Mouse (Mus musculus) activated CD4-positive, CD25-positive, alpha-beta regulatory T cell, adult 4 months (primary cell): ENCODE results near the gene D930048N14Rik. TPM values are rescaled to one million over a fixed set of nuclear protein-coding genes. Genes with fewer than 3 reads are reported as not detected.
"Not testable (repeated sequence)": the region's sequence is repeated elsewhere in the genome, so short reads cannot be mapped to it uniquely, and the experiment has no call there.

Experiments
- ATAC-seq: one replicate; pipeline ENCODE4 v1.8.0; 2017
- polyA plus RNA-seq, 2 experiments: library from polyadenylated mRNA; unstranded; fragments of 100-300 nt; shearing (Covaris generic); gene quantifications; one replicate each; pipeline ENCODE4 v1.2.1; 2017

D930048N14Rik gene
- polyA plus RNA-seq = 1 to 10 TPM in 1 of 2 experiments, under 1 TPM in 1; 0.60 to 1.1 TPM

DNA sequence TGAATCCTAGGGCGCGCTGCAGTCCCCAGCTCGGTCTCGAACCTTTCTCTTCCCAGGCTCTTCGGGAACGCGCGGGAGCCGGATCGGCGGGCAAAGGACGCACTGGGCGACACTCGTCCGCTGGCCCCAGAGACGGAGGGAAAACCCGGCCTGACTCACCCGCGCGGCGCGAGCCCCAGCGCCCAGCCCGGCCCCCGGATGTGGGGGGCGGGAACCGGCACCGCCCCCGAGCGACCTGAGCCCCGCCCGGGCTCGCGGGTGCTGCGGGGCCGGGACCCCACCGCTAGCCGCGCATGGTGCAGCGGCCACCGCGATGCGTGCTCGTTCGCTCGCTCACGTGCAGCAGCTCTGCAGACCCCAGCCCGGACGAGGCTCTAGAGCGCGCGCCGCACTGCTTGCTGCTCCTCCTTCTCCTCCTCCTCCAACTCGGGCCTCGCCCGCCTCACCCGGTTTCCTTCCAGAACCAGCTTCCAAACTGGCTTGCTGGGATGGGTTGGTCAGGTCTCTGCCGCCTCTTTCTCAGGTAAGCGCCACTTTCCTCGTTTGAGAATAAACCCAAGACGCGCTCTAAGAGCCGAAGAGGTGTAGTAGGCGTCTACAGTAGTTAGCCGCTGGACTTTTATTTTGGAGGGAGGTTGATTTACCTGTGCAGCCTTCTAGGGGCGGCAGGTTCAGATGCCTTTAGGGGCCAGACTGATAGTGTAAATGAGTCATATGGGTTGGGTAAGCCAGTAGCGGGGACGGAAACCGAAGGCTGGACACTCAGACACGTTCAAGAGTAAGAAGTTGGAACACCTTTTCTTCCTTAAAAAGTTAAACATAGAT lies at the start of gene D930048N14Rik, which contains the start of gene N4bp3:
D930048N14Rik (plus strand) TSS at position 264 of the 825 bp plus-strand sequence.
N4bp3 (minus strand) TSS at position 152 of the 825 bp plus-strand sequence.
- peak; percentile 76 for ATAC-seq

DNA sequence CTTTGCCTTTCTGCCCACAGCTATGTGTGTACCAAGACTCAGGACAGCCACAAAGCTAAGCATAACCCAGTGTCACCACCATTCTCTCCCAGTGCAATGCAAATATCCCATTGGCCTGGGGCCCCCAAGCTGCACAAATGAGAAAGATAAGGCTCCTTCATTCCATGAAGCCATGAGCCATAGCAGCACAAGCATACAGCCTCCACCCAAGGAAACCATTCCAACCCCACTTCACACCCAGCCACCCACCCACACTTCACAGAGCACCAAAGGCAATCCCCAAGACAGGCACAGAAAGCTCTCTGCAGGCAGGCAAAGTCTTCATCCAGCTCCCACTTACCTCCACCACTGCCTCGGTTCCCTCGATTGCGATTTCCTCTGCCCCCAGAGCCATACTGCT lies 48.5 kb upstream of the D930048N14Rik start:
- no peak for ATAC-seq

DNA sequence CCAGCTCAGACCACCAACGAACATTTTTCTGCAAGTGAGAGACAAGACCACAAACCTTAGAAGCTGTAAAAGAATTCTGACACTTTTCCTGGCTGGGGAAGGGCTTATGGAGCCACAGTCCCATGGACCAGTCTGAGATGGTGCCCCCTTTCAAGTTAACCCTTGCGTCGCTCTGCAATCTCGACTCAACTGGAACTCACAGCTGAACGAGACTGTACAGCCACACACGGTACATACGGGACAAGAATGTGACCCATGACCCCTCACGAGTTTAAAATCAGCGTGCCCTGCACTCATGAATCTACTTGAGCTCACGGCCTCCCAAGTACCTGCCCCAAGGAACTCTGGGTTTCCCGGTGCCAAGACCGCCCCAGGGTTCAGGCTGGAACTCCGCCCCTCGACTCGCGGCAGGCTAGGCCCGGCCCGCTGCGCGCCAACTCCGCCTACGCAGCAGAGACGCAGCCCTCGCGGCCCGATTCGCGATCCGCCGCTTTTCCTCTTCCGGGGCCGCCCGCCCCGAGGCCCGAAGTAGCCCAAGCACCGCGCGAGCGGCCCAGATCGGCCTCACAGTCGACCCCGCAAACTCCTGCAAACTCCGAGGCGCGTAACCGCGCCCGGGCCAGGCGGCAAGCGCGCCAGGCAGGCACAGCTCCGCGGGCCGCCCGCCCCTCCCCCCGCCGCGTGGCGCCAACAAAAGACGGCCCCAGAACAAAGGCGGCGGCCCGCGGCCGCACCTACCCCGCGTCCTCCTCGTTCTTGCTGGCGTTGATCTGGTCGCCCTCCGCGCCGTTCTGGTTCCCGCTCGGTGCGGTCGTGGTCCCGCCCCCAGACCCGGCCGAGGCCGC lies 44.9 kb upstream of the D930048N14Rik start:
- ATAC-seq = peak; percentile 74

DNA sequence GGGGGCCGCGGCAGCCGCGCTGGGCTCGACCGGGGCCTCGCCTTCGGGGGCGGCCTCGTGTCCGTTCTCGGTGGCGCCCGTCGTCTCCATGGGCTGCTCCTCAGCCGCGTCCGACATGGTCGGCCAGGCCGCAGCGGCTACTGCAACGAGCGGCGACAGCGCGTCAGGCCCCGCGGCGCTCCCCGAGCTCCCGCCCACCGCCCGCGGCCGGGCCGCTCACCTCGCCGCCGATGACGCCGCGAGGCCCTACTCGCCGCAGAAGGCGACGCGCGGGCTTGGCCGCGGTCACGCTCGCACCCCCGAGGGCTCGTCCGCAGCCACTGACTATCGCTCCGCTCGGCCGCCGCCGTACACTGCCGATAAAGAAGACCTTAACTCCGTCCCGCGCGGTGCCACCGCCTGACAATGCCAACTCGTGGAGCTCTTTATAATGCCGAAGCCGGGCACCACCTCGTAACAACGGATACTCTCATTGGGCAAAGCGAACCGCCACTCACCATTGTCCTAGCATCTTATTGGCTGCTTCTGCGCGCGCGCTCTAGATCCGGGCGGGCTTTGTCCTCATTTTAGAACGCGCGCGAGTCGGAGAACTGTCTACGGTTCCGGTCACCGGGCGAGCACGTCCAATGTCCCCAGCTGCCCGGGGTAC lies 44.2 kb upstream of the D930048N14Rik start, which contains the start of gene Hnrnpab:
Hnrnpab (minus strand) TSS at position 401 of the 649 bp plus-strand sequence.
- ATAC-seq = peak; percentile 78

DNA sequence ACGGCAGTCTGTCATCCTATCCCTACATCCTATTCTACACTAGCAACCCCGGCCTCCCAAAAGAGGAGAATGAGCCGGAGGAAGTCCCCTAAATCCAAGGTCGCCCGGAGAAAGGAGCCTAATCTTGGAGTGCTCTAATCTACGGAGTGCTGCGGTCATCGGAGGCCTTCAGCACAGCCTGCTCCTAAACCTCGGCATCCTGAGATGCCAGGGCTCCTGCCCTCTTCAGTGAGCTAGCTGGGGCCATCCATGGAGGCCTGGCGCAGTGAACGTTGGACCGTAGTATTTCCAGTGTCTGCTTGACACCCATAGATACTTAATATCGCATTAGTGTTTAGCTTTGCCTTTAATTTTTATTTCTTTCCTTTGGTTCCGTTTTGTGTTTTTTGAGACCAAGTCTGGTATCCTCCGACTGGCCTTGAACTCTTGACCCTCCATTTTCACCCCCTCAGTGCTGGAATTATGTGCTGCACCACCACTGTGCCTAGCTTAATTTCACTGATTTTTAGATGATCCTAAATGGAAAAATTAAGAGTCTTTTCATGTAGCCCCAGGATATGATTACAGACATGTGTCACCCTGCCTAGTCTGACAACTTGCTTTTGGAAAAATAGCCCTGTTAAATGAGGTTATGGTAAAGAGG lies 43.5 kb upstream of the D930048N14Rik start:
- peak; percentile 1 for ATAC-seq

DNA sequence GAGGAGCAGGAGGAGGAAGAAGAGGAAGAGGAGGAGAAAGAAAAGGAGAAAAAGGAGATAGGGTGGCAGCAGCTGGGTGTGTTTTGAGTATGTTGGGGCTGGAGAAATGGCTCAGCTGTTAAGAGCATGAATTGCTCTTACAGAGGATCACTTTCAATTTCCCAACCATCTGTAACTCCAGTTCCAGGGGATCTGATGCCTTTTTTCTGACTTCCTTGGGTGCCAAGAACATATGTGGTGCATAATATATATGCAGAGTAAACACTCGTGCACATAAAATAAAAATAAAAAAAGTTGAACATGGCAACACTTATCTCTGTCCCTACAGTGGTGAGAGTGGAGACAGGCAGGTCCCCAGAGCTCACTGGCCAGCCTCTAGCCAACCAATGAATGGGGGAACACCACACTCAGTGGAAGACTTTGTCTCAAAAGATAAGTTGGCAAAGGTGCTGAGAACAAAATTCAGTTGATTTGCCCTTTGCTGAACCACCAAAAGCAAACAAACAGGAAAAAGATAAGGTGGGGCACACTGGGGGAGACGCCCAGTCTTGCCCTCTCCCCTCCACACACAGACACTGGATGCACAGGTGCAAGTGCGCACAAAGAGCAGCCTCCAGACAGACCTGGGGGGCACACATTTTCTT lies 41.4 kb upstream of the D930048N14Rik start:
- no peak for ATAC-seq

DNA sequence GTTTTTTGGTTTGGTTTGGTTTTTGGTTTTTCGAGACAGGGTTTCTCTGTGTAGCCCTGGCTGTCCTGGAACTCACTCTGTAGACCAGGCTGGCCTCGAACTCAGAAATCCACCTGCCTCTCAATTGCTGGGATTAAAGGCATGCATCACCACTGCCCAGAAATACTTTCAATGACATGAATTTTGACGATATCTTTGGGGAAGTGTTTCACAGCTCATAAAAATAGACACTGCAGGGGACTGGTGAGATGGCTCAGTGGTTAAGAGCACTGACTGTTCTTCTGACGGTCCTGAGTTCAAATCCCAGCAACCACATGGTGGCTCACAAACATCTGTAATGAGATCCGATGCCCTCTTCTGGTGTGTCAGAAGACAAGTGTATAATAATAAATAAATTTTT lies 40.8 kb upstream of the D930048N14Rik start:
- not testable (repeated sequence) for ATAC-seq

DNA sequence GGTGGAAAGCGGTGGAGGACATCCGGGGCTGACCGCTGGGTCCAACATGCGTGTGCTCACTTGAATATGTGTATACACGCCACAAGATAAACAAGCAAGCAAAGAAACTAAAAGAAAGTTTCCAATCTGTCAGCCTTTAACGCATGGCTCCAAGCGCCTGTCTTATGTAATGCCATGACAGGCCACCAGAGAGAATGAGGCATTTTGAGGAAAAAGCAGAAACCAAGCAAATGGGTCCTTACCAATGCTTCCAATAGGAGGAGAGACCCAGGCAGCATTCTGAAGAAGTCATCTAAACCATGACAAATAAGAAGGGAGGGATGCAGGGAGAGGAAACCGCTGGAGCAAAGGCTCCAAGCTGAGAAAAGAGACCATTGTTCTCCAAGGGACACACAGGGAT lies 36.5 kb upstream of the D930048N14Rik start:
- no peak for ATAC-seq

DNA sequence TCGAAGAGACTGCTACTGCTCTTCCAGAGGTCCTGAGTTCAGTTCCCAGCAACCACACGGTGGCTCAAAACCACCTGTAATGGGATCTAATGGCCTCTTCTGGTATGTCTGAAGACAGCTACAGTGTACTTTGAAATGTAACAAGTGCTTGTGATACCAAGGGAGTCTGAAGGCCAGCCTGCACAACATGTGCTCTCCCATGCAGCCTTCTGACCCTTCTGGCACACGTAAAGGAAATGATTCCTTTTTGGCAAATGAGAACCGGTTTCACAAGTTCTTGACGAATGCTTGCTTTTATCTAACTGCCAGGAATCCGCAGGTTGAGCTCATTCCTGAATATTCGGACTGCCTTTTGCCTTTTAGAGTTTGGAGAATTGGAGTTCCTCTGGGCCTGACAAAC lies 35.6 kb upstream of the D930048N14Rik start:
- no peak for ATAC-seq

DNA sequence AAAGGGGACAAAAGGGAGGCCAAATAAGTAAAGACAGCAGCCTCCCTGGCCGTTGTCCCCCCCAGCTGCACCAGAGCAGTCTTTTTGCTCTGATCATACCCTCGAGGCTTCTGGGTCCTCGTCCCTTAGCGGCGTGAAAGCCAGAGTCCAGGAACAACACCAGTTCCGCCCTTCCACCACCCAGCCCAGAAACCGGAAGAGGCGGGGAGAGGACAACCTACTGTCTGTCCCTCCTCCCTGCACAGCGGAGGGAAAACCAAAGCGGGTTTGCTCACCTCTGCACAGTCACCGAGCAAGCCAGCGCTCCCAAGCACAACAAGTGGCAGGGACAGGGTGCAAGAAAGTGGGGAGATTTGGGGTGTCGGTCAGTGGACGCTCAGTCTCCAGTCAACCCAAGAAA lies 35.2 kb upstream of the D930048N14Rik start:
- peak; percentile 67 for ATAC-seq

DNA sequence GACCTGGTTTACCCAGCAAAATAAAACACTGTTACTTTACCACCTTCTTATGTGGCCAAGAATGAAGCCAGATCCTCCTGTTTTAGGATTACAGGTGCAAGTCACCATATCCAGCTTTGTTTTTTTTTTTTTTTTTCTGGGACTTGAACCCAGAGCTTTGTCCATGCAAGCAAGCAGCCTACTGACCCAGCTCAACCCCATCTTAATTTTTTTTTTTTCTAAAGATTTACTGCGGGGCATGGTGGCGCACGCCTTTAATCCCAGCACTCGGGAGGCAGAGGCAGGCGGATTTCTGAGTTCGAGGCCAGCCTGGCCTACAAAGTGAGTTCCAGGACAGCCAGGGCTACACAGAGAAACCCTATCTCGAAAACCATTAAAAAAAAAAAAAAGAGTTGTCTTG lies 34.6 kb upstream of the D930048N14Rik start:
- not testable (repeated sequence) for ATAC-seq

DNA sequence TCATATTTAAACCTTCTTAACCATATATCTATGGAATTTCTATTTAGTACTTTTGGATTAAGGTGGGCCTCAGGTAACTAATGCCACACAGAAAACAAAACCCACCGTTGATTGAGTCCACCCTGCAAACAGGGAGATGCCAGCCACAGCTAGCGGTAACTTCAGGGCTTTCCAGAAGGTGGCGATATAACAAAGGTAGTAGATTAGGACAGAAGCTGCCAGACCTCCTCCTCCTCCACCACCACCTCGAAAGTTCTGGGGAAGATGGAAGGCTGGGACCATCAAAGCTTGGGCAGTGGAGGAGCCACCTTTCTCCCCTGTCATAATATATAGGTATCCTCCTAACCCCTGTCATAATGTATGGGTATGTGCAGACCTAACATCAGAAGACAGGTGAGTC lies 33.1 kb upstream of the D930048N14Rik start:
- no peak for ATAC-seq

DNA sequence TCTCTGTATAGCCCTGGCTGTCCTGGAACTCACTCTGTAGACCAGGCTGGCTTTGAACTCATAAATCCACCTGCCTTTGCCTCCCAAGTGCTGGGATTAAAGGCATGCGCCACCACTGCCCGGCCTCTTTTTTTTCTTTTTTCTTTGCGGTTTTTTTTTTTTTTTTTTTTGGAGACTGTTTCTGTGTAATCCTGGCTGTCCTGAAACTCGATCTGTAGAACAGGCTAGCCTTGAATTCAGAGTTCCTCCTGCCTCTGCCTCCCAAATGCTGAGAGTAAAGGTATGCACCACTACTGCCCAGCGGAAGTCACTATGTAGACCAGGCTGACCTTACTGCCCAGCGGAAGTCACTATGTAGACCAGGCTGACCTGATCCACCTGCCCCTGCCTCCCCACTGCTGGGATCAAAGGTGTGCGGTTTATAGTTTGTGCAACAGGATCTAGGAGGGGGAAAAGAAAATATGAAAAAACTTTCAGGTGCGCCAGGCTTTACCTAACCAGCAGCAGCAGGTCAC lies 31.8 kb upstream of the D930048N14Rik start:
- no peak for ATAC-seq

DNA sequence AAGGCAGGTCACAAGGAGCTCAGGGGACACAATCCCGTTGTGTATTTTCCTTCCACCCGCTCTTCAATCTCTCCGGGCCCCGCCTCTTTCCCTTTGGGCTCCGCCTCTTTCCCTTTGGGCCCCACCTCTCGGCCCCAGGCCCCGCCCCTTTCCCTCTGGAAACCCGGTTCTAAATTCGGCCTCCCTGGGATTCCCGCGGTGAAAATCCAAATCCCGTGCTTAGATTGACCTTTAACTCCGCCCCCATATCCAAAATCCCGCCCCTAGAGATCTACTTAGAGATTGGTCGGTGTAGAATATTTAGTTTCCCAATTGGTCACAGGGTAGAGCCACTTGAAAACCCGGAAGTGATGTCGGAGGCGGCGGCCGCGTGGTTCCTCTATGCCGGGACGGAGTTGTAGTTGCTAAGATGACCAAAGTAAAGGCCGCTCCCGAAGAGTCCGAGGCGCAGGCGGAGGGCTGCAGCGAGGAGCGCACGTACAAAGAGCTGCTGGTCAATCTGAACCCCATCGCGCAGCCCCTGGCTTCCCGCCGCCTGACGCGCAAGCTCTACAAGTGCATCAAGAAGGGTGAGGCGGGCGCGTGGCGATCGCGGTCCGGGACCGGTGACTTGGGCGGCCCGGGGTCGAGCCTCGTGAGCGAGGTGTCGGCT lies 31.2 kb upstream of the D930048N14Rik start, which contains the start of gene Nhp2:
Nhp2 (plus strand) TSS at position 327 of the 652 bp plus-strand sequence.
- ATAC-seq = peak; percentile 87

DNA sequence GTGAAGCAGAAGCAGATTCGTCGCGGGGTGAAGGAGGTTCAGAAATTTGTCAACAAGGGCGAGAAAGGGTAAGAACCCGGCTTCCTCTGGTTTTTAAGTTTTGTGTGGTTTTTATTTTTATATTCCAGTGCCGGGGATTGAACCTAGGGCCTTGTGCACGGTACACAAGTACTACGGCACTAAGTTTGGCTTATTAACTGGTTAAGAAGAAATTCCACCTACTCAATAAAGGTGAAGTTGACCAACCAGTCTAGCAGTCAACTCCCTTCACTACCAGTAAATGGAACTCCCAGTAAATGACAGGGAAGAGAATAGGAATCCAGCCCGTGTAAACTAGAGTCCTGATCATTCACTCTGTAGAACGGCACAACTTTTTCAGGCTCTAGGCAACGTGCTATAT lies 30.7 kb upstream of the D930048N14Rik start:
- peak; percentile 1 for ATAC-seq

DNA sequence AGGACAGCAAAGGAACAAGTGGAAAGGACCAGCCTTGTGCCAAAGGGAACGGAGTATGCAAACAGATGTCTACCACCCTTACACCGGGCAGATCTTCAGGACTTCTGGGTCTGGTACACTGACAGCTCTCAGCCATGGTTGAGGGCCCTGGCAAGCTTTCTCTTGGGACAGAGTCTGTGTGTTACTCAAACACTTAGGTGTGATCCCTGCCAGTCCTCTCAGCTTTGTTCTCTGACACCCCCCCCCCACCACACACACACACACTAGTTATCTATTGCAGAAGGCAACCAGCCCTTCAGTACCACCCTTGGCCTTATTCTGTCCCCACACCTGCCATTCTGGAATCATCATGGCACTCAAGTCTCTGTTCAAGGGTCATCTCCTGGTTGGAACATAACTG lies 29.0 kb upstream of the D930048N14Rik start:
- ATAC-seq = no peak

DNA sequence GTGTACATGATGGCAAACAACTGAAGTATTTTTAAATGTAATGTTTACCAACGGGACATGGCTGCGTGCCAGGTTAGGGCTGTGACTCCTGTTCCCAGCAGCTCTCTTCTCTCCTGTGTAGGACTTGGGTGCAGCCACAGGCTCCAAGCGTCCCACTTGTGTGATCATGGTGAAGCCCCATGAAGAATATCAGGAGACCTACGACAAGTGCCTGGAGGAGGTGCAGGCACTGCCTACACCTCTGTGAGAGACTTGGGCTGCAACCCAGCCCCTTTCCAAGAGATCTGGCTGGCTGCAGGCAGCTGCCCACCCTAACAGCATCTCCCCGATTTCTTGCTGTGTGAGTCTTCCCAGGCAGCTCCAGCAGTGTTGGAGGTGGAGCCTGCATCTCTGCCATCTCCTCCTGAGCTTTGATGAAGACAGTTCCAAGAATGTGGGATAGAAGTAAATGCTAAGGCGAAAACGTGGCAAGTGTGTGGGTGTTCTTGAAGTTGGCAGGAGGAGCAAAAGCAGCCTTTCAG lies 27.7 kb upstream of the D930048N14Rik start:
- ATAC-seq = no peak

DNA sequence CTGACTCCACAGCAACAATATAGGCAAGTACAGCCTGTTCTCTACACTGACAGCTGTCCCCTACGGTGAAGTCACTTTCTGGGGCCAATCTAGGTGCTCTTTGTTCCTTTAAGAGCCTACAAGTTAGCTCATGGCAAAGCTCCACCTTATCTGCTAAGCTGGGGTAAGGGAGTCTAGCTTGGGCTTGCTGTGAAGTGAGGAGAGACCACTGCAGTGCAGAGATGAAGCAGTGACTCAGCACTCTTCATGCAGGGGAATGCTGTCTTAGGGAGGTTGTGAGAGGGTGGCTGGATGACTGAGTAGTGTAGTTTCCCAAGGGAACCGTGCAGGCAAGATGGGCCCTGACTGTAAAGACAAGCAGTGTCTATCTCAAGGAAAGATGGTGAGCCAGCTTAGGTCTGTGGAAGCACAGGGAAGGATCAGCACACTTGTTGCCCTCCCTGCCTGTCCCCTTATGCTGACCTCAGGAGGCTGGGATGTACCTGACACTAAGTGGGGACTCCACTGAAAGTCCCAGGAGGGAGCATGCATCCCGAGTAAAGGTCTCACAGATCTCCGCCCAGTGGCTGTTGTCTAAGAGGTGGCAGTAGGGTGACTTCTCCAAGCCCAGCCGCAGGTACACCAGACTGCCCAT lies 25.4 kb upstream of the D930048N14Rik start:
- ATAC-seq = no peak

DNA sequence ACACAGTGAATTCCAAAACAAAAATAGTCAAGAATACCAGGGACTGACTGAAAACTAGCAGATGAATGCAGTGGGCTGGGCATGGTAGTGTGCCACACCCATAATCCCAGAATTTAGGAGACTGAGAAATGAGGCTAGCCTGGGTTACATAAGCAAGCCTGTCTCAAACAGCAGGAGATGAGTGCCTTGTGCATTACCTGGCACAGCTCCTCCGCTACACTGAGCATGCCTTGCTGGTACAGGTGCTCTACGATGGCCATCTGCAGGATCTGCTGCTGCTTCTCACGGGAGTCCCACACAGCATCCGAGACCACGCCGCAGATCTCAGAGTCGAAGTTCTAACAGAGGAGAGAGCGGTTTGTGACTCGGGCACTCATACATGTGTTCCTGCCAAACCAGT lies 23.3 kb upstream of the D930048N14Rik start:
- no peak for ATAC-seq

DNA sequence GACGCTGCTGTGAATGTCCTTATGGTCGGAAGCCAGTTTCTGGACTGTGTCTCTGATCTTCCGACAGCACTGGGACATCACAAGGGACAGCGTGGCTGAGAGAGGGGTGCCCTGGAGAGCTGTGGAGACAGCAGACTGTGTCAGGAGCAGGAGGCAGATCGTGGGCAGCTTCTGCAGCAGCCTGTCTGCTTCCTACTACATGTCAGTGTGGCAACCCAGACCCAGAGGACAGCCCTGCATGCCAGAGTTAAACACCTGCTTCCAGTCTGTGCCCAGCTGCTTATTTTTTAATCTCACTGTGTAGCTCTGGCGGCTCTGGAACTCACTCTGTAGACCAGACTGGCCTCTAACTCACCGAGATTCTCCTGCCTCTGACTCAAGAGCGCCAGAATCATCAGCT lies 22.8 kb upstream of the D930048N14Rik start:
- ATAC-seq = no peak
